Mouse (Mus musculus) layer of hippocampus, adult 8-10 months (tissue): ENCODE results near the gene Iba57. TPM values are rescaled to one million over a fixed set of nuclear protein-coding genes. Genes with fewer than 3 reads are reported as not detected.

Experiments used
- DNase-seq, 2 experiments: peaks; one replicate each; pipeline ENCODE4 v3.0.0; 2022; ENCODE audit warnings: low spot score in 2 of 2
- total RNA-seq, 4 experiments: library from RNA; stranded (reverse); gene quantifications; 2 replicates each; pipeline ENCODE4 v1.2.4; 2022

Gene Iba57
- total RNA-seq, 4 experiments from 2014 or later, result 5.9 to 10.2 (median 7.3) TPM

DNA sequence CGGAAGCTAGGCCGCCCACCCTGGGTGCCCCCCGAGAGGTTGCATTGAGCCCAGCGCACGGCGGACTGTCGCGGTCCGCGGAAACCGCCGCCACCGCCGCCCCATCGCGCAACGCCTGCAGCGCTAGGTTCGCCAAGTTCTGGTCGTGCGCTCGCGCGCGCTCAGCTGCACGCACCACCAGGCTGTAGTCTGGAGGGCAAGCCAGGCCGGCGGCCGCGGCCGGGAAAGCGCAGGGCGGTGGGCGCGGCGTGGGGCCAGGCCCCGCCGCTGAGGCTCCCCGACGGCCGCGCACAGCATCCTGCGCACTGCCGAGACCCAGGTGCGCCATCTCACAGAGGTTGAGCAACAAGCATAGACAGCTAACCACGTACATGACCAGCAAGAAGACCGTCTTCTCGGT, 12.9 kb upstream of the Iba57 start:
- no peak for DNase-seq

DNA sequence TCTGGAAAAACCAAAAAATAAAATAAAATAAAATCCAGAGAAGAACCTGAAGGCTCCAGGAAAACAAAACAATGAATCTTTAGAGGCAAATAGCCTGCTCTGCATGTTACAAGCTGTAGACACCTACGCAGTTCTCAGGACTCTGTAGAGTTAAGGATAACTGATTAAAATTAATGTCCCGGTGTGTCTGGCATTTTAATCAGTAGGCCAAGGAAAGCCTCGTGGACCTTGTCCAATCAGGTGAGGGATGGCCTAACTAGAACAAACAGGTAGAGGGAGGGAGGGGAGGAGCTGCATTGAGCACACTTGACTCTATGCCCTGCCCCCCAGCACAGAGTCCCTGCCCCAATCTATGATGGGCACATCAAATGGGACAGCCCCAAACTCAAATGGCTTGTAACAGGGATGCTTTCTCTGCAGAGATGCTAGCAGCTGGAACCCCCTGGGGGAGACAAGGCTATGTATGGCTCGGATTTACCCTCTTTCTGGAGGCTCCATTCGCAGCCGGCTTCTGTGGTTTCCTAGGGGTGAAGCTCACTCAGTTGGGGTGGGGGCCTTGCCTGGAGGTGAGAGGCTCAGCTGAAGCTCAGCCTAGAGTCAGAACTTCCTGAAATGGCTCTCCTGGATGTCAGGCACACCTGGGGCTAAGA, 10.8 kb upstream of the Iba57 start:
- DNase-seq, result no peak

DNA sequence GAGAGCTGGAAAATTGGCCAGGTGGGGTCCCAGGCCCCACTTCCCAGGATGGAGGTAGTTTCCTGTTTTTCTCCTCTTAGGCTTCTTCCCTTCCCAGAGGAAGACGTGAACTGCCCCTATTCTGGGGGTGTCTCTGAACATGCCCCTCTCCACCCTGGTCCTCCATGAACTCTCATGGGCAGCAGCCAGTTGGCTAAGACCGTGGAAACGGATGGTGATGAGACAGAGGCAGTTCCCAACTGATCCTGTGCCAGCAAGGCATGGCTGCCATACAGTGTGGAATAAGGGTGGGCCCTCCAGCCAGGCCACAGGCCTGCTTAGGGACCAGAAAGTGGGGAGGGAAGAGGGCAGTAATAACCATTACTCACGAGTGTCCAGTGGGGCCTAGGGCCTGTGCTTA, 7.0 kb upstream of the Iba57 start:
- no peak for DNase-seq

DNA sequence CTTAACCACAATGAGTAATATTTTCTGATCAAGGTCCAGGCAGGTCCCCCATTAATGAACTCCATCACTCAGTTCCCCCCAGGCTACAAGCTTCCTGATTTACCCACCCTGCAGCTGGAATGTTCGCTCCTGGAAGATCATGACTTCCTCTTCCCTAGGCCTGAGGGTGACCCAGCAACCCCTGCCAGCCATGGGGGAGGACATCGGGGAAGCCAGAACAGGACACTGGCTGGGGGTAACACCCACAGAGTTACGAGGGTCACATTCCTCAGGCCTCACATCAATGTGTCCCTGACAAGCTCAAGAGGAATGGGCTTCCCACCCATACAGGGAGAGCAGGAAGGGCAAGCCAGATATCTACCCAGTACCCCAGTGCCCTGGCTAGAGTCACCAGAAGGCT, 6.3 kb upstream of the Iba57 start:
- no peak for DNase-seq

DNA sequence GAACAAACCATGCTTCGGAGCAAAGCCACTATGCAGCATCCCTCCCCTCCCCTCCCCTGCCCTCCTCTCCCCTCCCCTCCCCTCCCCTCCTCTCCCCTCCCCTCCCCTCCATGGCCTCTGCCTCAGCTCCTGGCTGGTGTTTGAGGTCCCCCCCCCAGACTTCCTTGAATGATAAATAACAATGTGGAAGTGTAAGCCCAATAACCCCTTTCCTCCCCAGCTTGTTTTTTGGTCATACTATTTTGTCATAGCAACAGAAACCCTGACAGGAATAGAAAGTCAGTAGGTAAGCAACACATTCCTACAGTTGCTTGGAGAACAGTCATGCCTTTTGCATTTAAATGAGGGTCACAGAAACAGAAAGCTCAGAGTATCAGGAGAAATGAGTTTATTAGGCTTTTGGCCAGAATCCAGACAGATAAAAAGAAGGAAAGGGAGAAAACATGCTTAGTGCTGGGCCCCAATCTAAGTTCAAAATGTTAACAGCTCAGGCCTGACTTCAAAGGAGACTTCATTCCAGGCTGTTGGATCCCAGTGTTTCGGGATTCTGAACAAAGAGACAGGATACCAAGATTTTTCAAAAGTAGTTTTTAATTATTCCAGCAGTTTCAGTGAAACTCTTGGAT, 2.2 kb upstream of the Iba57 start:
- DNase-seq, result no peak

DNA sequence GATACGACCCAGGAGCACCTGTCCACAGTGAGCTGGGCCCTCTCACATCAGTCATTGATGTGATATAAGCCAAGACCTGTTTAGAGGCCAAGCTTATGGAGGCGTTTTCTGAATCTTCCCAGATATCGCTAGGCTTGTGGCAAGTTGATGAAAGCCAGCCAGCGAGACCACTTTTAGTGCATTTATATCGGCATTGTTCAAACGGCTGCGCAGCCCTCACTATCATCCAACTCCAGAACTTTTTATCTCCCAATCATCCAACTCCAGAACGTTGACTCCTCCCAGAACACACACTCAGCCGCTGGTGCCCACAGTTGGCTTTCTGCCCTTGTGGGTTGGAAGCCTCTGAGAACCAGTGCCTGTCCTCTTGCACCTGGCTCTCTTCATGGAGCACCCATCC, 845 bp upstream of the Iba57 start:
- DNase-seq, result no peak

DNA sequence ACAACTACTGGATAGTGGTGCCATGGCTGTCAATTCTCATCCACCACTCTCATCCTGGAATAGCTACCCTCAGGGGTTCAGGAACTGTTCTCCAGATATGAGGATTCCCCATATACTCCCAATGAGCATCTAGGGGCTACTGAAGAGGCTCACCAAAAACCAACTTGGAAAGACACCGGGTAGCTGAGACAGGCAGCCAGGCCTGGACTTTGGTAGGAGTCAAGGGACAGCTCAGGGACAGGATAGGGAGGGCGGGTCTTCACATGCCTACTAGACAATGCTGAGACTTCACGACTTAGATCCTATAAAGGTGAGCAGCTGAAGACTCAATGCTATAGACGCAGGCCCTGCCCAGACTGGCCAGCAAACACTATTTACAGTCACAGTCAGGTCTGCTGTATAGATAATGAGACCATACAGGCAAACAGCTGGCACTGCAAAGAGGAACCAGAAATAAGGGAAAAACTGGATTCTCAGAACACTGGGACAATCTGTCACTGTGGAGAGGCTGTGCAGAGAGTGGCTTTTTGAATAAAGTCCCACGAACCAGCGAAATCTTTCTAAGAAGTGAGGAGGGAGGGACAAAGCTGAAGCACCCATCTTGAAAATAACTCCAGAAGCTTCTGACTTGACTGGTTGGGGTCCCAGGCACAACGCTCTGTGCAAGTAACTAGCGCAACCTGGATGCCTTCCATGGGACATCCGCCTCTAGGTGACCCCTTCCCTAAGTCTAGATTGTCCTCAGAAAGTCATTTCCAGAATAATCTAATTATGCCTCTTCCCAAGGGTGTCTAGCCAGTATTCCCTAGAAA, 890 bp downstream of the Iba57 start:
- no peak for DNase-seq

DNA sequence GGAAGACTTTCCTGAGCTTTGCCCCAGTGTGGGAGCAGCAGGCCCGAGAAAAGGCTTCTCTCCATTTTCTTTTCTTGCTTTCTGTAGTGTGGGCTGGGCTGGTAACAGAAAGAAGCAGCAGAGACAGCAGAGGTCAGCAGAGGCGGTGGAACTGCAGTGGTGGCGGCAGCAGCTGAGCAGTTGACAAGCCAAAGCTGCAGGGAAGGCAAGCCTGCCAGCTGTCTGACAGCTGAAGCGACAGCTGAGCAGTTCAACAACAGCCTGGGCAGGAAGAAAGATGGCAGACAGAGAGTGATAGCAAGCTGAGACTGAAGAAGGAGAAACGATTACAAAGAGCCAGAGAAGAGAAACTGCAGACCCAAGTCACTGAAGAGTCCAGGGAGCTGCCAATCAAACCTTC, 2.1 kb downstream of the Iba57 start:
- no peak for DNase-seq

DNA sequence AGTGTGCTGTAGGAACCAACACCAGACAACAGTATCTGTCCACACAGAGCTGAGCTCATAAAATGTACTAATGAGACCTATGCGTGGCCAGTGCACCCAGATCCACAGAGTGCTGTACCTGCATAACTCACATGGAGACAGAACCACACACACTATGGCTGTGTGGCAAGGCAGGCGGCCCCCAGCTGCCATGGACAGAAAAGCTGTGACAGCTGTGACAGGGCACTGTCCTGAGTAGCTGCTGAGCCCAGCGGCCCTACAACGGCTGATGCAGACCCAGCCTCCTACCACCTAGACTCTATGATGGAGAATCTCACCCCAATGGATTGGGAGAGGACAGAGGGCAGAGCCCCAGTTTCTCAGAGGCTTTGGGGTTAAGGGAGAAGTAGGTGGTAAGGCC, 4.0 kb downstream of the Iba57 start:
- DNase-seq, result no peak

DNA sequence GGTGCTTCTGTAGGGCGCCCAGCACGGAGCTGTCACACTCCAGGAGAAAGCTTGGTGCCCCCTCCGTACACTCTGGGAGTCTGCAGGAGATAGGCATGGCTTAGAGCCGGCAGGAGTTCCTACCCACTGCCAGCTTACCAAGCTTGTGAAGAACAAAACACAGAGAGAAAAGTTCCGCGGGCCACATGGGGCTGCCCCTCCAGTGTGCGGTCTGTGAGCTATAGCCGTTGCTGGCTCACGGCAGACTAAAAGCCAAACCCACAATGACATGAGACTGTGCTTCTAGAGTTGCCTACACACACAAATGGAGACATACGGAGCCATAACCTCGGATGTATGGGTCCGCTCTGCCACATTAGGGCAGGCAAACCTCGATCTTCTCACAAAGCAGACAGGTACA, 4.4 kb downstream of the Iba57 start:
- no peak for DNase-seq

DNA sequence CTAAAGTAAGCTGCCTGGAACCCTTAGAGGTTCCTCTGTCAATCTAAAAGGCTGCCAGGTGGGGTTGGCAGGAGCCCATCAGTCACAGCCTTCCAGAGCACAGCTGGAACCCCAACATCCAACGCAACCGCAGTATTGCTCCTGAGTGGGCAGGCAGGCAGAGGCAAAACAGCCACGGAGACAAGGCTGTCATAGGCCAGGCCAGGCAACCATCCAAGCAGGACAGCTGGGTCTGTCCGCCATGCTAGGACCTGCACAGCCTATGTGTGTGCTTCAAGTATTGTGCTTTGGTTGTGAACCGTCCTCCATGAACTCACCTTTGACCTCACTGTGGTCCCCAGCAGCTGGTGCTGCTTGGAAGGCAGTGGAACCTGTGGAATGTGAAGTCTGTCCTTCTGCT, 7.6 kb downstream of the Iba57 start:
- no peak for DNase-seq

DNA sequence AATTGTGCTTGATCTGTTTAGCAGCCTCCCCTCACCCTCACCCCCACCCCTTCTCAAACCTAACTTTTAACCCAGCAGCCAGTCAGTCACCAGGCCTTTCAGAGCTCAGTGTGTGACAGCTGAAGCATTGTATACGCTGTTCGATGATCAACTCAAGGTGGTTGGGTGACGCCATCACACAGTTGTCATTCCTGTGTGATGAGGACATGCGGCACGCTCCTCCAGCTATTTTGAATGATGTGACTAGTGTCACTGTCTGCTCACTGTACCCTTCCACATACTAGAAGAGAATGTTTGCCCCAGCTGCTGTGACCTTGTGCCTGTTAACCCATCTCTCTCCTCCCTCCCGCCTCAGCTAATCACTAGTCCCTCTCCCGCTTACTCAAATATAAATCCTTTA, 9.3 kb downstream of the Iba57 start:
- DNase-seq, result no peak

DNA sequence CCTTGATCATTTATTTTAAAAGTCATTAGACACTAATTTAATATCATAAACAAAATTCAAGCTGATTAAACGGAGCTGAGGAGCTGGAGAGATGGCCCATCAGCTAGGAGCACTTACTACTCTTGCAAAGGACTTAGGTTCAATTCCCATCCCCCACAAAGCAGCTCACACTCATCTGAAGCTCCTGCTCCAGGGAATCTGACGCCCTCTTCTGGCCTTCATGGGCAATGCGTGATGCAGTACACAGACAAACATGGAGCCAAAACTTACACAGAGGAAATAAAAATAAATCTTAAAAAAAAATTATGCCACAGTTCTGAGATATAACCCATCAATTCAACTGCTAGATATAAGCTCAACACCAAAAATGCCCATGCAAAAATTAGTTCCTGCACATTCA, 11.8 kb downstream of the Iba57 start:
- DNase-seq, result no peak

DNA sequence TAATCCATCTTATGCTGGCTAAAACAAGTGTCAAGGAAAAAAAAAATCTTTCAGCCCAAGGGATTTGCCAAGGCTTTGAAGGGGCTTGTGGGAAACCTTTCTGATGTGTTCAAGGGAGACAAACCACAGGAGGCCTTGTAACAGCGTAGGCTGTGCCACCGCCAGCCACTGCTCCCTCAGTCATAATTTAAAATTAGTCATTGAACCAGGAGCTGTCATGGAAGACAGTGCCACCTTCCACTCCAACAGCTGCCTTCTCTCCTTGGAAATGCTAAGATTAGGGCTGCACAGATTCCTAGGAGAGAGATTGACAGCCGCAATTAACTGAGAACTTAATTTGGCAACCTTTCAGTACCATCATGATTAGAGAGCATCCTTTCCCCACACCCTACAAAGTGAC, 14.2 kb downstream of the Iba57 start:
- no peak for DNase-seq

DNA sequence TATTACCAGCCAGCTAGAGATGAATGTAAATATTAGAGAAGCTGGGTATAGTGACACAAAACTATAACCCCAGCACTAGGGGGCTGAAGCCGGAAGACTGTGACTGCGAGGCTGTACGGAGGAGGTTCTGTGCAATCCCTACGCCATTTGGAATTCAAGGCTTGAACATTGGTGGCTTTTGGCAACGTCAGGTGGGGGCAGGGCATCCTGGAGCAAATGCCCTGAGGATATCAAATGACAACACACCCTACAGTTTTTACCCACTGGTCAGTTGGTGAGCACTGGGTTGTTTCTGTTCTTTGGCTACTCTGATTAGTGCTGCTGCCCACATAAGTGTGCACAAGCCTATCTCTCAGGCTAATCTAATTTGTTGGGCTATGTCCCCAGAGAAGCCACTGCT, 20.6 kb downstream of the Iba57 start:
- no peak for DNase-seq

DNA sequence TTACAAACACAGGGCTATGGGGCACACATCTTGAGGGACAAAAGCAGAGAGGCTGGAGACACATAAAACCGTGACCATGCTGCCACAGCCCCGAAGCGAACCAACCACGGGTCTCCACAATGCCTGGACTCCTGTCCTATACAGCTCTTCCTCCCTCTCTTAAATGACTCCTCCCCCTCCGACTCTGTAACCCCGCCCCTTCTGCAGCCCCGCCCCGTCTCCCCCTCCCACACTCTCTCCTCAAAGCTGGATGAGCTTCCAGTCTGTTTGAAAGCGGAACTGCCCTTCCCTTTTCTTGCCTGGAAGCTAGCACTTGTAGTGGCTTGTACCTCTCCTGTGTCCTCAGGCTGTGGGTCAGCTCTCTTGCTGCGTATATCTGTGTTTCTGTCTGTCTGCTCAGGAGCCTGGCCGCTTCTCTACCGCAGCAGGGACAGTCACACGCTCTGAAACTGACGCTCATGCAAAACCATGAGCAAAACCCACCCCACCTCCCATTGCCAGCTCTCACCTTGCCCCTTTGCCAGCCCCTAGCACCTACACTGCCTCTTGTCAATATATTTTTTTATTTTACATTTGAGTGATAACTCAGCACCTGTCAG, 21.7 kb downstream of the Iba57 start:
- no peak for DNase-seq

DNA sequence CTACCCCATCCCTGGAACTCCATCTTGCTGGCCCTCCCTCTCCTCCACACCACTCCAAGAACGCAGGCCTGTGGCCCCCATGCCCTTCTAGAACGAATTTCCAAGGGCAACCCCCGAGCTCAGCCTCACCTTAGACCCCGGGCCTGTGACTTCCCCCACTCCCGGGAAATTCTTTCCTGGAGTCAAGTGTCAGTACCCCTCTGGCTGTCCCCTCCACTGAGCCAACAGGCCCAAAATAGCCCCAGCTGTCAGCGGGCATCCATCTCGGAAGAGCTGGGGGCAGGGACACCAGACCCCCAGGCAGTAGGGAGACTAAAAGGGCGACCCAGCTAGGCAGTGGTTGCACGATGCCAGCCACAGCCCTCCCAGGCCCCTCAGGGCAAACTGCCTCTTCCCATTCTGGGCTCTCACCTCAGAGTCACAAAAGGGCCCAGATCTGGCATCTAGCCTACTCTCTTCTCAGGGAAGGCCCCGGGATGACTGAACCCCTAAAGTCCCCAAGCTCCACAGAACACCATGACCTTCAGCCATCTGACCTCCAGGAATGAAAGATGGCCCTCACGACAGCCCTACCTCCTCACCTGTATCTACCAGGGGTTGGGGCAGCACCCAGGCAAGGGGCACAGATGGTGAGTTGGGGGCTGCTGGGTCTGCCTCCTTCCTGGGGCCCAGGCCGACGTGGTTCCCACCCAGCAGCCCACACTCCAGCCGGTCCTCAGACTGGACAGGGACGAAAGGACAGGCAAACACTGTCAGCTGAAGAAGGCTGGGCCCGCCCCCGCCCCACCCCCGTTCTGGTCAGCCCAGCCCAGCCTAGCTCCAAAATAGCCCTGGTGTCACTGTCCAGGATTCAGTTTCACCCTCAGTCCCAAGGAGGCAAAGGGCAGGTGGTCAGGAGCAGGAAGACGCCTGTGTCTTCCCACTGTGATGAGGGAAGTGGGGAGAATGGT, 24.7 kb downstream of the Iba57 start:
- no peak for DNase-seq

DNA sequence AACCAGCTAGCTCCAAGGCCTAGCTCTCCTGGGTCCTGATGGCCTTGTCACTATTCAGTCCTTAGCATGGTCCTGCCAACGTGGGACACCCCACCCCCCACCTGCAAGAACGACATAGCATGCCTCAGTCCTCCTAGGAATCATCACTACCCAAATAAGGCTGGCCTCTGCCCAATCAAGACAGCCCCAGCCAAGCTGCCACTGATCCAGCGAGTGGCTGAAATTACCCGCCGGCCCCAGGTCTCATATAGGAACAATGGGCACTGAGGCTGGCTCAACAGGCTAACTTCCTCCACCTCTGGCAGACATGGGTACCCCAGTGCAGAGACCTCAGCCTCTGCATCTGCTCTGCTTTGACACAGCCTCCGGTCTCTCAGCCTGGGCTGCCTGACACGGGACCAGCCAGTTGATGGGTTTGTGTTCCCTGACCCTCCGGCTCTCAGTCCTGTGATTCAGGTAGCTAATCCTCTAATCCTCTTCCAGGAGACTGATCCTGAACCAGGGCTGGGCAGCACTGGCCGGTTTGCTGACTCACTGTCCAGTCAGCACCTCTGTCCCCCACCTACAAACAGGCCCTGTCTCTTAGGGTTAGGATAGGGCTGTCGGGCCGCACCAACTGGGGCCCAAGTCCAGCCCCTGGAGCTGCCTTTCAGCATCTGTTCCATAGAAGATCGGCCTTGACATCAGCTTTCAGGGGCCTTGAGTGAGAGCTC, 26.4 kb downstream of the Iba57 start:
- DNase-seq, result no peak

DNA sequence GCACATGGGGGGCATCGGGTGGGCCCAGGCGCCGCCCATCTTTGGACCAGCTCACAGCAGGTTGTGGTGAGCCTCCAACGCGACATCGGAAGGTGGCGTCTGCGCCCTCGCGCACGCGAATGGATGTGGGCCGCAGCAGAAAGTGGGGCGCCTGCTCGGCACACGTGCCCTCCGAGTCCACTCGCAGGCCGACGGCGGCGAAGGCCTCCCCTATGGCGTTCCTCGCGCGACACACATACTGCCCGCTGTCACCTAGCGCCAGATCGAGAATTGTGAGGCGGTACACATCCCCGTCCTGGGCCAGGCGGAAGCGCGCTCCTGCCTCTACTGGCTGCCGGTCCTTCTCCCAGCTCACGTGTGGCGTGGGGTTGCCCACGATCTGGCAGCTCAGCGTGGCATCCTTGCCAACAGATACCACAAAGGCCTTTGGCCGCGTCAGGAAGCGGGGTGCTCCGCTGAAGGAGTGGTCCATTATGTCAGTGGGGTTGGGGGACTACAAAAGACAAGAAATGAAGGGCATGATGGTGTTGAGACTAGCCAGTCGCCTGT, 27.6 kb downstream of the Iba57 start, which contains the start of gene Obscn:
Gene Obscn, minus strand, starts transcription at position 499 of the 549 bp plus-strand sequence.
- DNase-seq, result no peak
